Mouse (Mus musculus) brain, embryonic 18.5 days (tissue): ENCODE results near the gene Slc18a2.

Experiments used
- DNase-seq: peaks from one replicate; pipeline ENCODE4 v3.0.0-alpha.2; 2012; ENCODE audit warnings: low read depth, low spot score

The Slc18a2 gene

GRCm38 (mm10) chr19:59273190-59273589 is 12.5 kb downstream of the Slc18a2 start:
- no peak for DNase-seq

GRCm38 (mm10) chr19:59276354-59276753 is 15.7 kb downstream of the Slc18a2 start:
- DNase-seq: no peak

- no peak for DNase-seq
These were observed 20.1 kb downstream of the Slc18a2 start for GRCm38 (mm10) chr19:59280841-59281240.

- DNase-seq: no peak
These were observed 21.3 kb downstream of the Slc18a2 start for GRCm38 (mm10) chr19:59282001-59282400.

GRCm38 (mm10) chr19:59289042-59289441 is 28.3 kb downstream of the Slc18a2 start:
- no peak for DNase-seq

GRCm38 (mm10) chr19:59289811-59290210 is 29.1 kb downstream of the Slc18a2 start:
- DNase-seq: no peak

- no peak for DNase-seq
These were observed 31.6 kb downstream of the Slc18a2 start for GRCm38 (mm10) chr19:59292183-59292839.

- DNase-seq: no peak
These were observed 54.6 kb downstream of the Slc18a2 start for GRCm38 (mm10) chr19:59315308-59315707.

GRCm38 (mm10) chr19:59316571-59316970 is 55.9 kb downstream of the Slc18a2 start:
- peak; percentile 22 for DNase-seq

- no peak for DNase-seq
These were observed 61.3 kb downstream of the Slc18a2 start, which contains the start of gene Rps12-ps3 for GRCm38 (mm10) chr19:59321990-59322389. Rps12-ps3 (plus strand) TSS chr19:59322290.

GRCm38 (mm10) chr19:59330816-59331225 is 70.1 kb downstream of the Slc18a2 start:
- DNase-seq: no peak

- DNase-seq: no peak
These were observed 76.0 kb downstream of the Slc18a2 start for GRCm38 (mm10) chr19:59336655-59337054.

- DNase-seq: no peak
These were observed 77.4 kb downstream of the Slc18a2 start for GRCm38 (mm10) chr19:59337872-59338681.

- no peak for DNase-seq
These were observed 79.2 kb downstream of the Slc18a2 start for GRCm38 (mm10) chr19:59339908-59340307.

- DNase-seq: no peak
These were observed 82.3 kb downstream of the Slc18a2 start for GRCm38 (mm10) chr19:59342964-59343363.

GRCm38 (mm10) chr19:59344304-59344711 is 83.6 kb downstream of the Slc18a2 start:
- DNase-seq: no peak

- peak; percentile 4 for DNase-seq
These were observed 84.5 kb downstream of the Slc18a2 start for GRCm38 (mm10) chr19:59345081-59345657.
